In genomic region chr10:120201961-120202402, GRCm38 (mm10) we compare ENCODE assay signal across 8 mouse cellular contexts. TPM values are rescaled to one million over a fixed set of nuclear protein-coding genes. Genes with fewer than 3 reads are reported as not detected.
DNase-seq lines count a peak whose midpoint lies in the region; ATAC-seq and TF ChIP-seq lines count a peak whose summit lies in the region.

TSS of gene Irak3 (minus strand) at chr10:120202130.

- H3K4me2 ChIP-seq in embryonic facial prominence, embryonic 15.5 days (replicated peaks), result peak within 1 kb of the TSS; percentile 93
- H3K4me2 ChIP-seq in heart, embryonic 11.5 days, result peak within 1 kb of the TSS; percentile 95
- peak within 1 kb of the TSS; percentile 89 for H3K4me2 ChIP-seq in kidney, embryonic 15.5 days
- peak within 1 kb of the TSS; percentile 88 for H3K4me2 ChIP-seq in liver, embryonic 12.5 days
- H3K4me2 ChIP-seq in stomach, embryonic 14.5 days (replicated peaks; ENCODE audit: low read depth, low read length), result peak within 1 kb of the TSS; percentile 93

- peaks cover 21% of the 10 kb centered on the region for H3K4me1 ChIP-seq in bone marrow macrophage, adult 2 months (ENCODE audit: control insufficient read depth, insufficient read depth, low read length)
- peaks cover 8% of the 10 kb centered on the region; the same call in 1 of the 2 replicates for H3K4me1 ChIP-seq in embryonic facial prominence, embryonic 15.5 days
- no peaks in the 10 kb centered on the region for H3K4me1 ChIP-seq in heart, embryonic 11.5 days (ENCODE audit: control insufficient read depth, insufficient read depth, low read length)
- peaks cover 13% of the 10 kb centered on the region for H3K4me1 ChIP-seq in kidney, embryonic 15.5 days
- peaks cover 18% of the 10 kb centered on the region for H3K4me1 ChIP-seq in liver, embryonic 12.5 days
- H3K4me1 ChIP-seq in stomach, embryonic 14.5 days (ENCODE audit: control insufficient read depth, insufficient read depth, low read length), result no peaks in the 10 kb centered on the region

- ATAC-seq in embryonic facial prominence, embryonic 15.5 days (ENCODE audit: insufficient number of reproducible peaks, low FRiP score, low TSS enrichment, low read depth), result peak; percentile 29; the same call in 1 of the 2 replicates
- no peak for ATAC-seq in heart, embryonic 11.5 days (replicated peaks; ENCODE audit: insufficient number of reproducible peaks, low FRiP score, low TSS enrichment)
- ATAC-seq in kidney, embryonic 15.5 days (replicated peaks; ENCODE audit: low FRiP score), result peak; percentile 78
- ATAC-seq in liver, embryonic 12.5 days, result peak; percentile 50
- ATAC-seq in stomach, embryonic 14.5 days (ENCODE audit: insufficient number of reproducible peaks, insufficient read depth, low FRiP score, low read depth), result peak; percentile 63; the same call in 1 of the 2 replicates

- WGBS in embryonic facial prominence, embryonic 15.5 days, result under 1% methylated on average over 13 of the region's 13 CpGs
- WGBS in heart, embryonic 11.5 days (ENCODE audit: insufficient replicate concordance), result 4% methylated on average over 13 of the region's 13 CpGs
- WGBS in kidney, embryonic 15.5 days, result 2% methylated on average over 13 of the region's 13 CpGs
- WGBS in liver, embryonic 12.5 days (ENCODE audit: insufficient replicate concordance), result 3% methylated on average over 13 of the region's 13 CpGs
- WGBS in stomach, embryonic 14.5 days, result 2% methylated on average over 13 of the region's 13 CpGs

- no peaks in the 10 kb centered on the region for H3K9me3 ChIP-seq in embryonic facial prominence, embryonic 15.5 days (replicated peaks)
- no peaks in the 10 kb centered on the region for H3K9me3 ChIP-seq in heart, embryonic 11.5 days (replicated peaks; ENCODE audit: control insufficient read depth, low read length)
- no peaks in the 10 kb centered on the region for H3K9me3 ChIP-seq in kidney, embryonic 15.5 days (replicated peaks)
- no peaks in the 10 kb centered on the region for H3K9me3 ChIP-seq in liver, embryonic 12.5 days (replicated peaks)
- no peaks in the 10 kb centered on the region for H3K9me3 ChIP-seq in stomach, embryonic 14.5 days (ENCODE audit: control insufficient read depth, low read depth, low read length)

- H3K36me3 ChIP-seq in embryonic facial prominence, embryonic 15.5 days, result no peaks in the 10 kb centered on the region
- no peaks in the 10 kb centered on the region for H3K36me3 ChIP-seq in heart, embryonic 11.5 days (ENCODE audit: control insufficient read depth, insufficient read depth, low read length)
- no peaks in the 10 kb centered on the region for H3K36me3 ChIP-seq in kidney, embryonic 15.5 days
- no peaks in the 10 kb centered on the region for H3K36me3 ChIP-seq in liver, embryonic 12.5 days
- H3K36me3 ChIP-seq in stomach, embryonic 14.5 days (ENCODE audit: control insufficient read depth, insufficient read depth, low read length), result no peaks in the 10 kb centered on the region

- TF ChIP-seq CTCF in bone marrow macrophage, adult 2 months (IDR thresholded peaks at IDR 0.05; ENCODE audit: low read depth, low read length), result peak; percentile 92

- H3K27ac ChIP-seq in bone marrow macrophage, adult 2 months (ENCODE audit: insufficient read depth, low read depth, low read length), result peak within 1 kb of the TSS; percentile 72
- peak within 1 kb of the TSS; percentile 29; the same call in 1 of the 2 replicates for H3K27ac ChIP-seq in embryonic facial prominence, embryonic 15.5 days (replicated peaks)
- no peak within 1 kb of the TSS for H3K27ac ChIP-seq in heart, embryonic 11.5 days (ENCODE audit: low read depth, low read length)
- H3K27ac ChIP-seq in kidney, embryonic 15.5 days, result peak within 1 kb of the TSS; percentile 24; the same call in 1 of the 2 replicates
- peak within 1 kb of the TSS; percentile 62 for H3K27ac ChIP-seq in liver, embryonic 12.5 days
- H3K27ac ChIP-seq in stomach, embryonic 14.5 days (ENCODE audit: low read length), result no peak within 1 kb of the TSS

- H3K4me3 ChIP-seq in bone marrow macrophage, adult 2 months (ENCODE audit: insufficient read depth, low read length), result peak within 1 kb of the TSS; percentile 68
- H3K4me3 ChIP-seq in embryonic facial prominence, embryonic 15.5 days (replicated peaks), result peak within 1 kb of the TSS; percentile 62
- H3K4me3 ChIP-seq in heart, embryonic 11.5 days (ENCODE audit: low read depth, low read length), result peak within 1 kb of the TSS; percentile 61
- peak within 1 kb of the TSS; percentile 53 for H3K4me3 ChIP-seq in kidney, embryonic 15.5 days (replicated peaks)
- peak within 1 kb of the TSS; percentile 62 for H3K4me3 ChIP-seq in liver, embryonic 12.5 days
- H3K4me3 ChIP-seq in stomach, embryonic 14.5 days (ENCODE audit: low read depth, low read length), result peak within 1 kb of the TSS; percentile 49

- H3K9ac ChIP-seq in embryonic facial prominence, embryonic 15.5 days, result peak within 1 kb of the TSS; percentile 28; the same call in 1 of the 2 replicates
- peak within 1 kb of the TSS; percentile 64 for H3K9ac ChIP-seq in heart, embryonic 11.5 days (ENCODE audit: low read depth, low read length)
- peak within 1 kb of the TSS; percentile 35 for H3K9ac ChIP-seq in kidney, embryonic 15.5 days
- peak within 1 kb of the TSS; percentile 62 for H3K9ac ChIP-seq in liver, embryonic 12.5 days
- H3K9ac ChIP-seq in stomach, embryonic 14.5 days (replicated peaks; ENCODE audit: low read depth, low read length), result 0 out of 2 replicates have a peak within 1 kb of the TSS, but pooled peaks have one; percentile 28

- TF ChIP-seq POLR2A in bone marrow macrophage, adult 2 months (IDR thresholded peaks at IDR 0.05; ENCODE audit: borderline replicate concordance, low read depth, low read length), result no peak

- peak; percentile 94 for DNase-seq in B cell, adult 2 months
- peak; percentile 91 for DNase-seq in naive thymus-derived CD4-positive, alpha-beta T cell, adult 2 months (ENCODE audit: low read depth)

- no peaks in the 10 kb centered on the region for H3K27me3 ChIP-seq in embryonic facial prominence, embryonic 15.5 days
- peaks cover 14% of the 10 kb centered on the region for H3K27me3 ChIP-seq in heart, embryonic 11.5 days (ENCODE audit: control insufficient read depth, insufficient read depth, low read length)
- H3K27me3 ChIP-seq in kidney, embryonic 15.5 days, result peaks cover 13% of the 10 kb centered on the region
- peaks cover 44% of the 10 kb centered on the region for H3K27me3 ChIP-seq in liver, embryonic 12.5 days (replicated peaks)
- no peaks in the 10 kb centered on the region for H3K27me3 ChIP-seq in stomach, embryonic 14.5 days (ENCODE audit: control insufficient read depth, insufficient read depth, low read length)

RNA-seq across cellular contexts. Expression of gene Irak3, which starts in this region (rescaled TPM):
- polyA plus RNA-seq in bone marrow macrophage, adult 2 months (2012; ENCODE audit: insufficient read depth, insufficient read length, missing spikeins), result 75.9 and 80.3 TPM in 2 replicates
- polyA plus RNA-seq in embryonic facial prominence, embryonic 15.5 days (2015; fragmentation: Nextera tagmentation; extraction: Ambion mirVana), result 2.5 and 2.8 TPM in 2 replicates
- polyA plus RNA-seq in heart, embryonic 11.5 days (2014; fragmentation: Nextera tagmentation; extraction: Ambion mirVana), result 0.27 and 0.31 TPM in 2 replicates
- polyA plus RNA-seq in kidney, embryonic 15.5 days (2015; fragmentation: Nextera tagmentation; extraction: Ambion mirVana), result 1.3 and 1.5 TPM in 2 replicates
- 0.63 and 0.82 TPM in 2 replicates for polyA plus RNA-seq in liver, embryonic 12.5 days (2016; fragmentation: Nextera tagmentation; extraction: Ambion mirVana)
- polyA plus RNA-seq in stomach, embryonic 14.5 days (2014; fragmentation: Nextera tagmentation; extraction: Ambion mirVana), result 0.75 and 1.3 TPM in 2 replicates

Comparison
In these comparisons a context has a peak if more than half of its experiments do, and no peak if none do; other contexts are left out.
1. RNA of gene Irak3 (polyA plus RNA-seq): 75.9 to 80.3 TPM in bone marrow macrophage, adult 2 months; 2.5 to 2.8 TPM in embryonic facial prominence, embryonic 15.5 days, 1.3 to 1.5 TPM in kidney, embryonic 15.5 days, 0.63 to 0.82 TPM in liver, embryonic 12.5 days, 0.75 to 1.3 TPM in stomach, embryonic 14.5 days and 0.27 to 0.31 TPM in heart, embryonic 11.5 days; every median in the first group is over 10 times any median in the second.
2. Peak in ATAC-seq, H3K4me3 ChIP-seq, H3K27ac ChIP-seq, H3K9ac ChIP-seq and H3K4me2 ChIP-seq in liver, embryonic 12.5 days; RNA of the gene not detected or under 1 TPM.
3. H3K27ac ChIP-seq: peak in bone marrow macrophage, adult 2 months (single experiment), embryonic facial prominence, embryonic 15.5 days (single experiment) and kidney, embryonic 15.5 days (single experiment); none in heart, embryonic 11.5 days (single experiment) and stomach, embryonic 14.5 days (single experiment).
4. Peak in every context shown above with its lines, with median percentiles within 50 percentile points of each other: H3K4me3 ChIP-seq, H3K4me2 ChIP-seq and H3K9ac ChIP-seq.